Mouse (Mus musculus) neural tube, embryonic 11.5 days (tissue): ENCODE measurements around the gene Mxd4. TPM values are rescaled to one million over a fixed set of nuclear protein-coding genes. Genes with fewer than 3 reads are reported as not detected.

Experiments
- ATAC-seq: fragments of 200-750 bp; cut with Nextera tagmentation; 2 replicates; pipeline ENCODE4 v1.8.0; 2017; ENCODE audit warnings: moderate number of reproducible peaks, mild to moderate bottlenecking, moderate TSS enrichment, moderate library complexity; ENCODE audit not compliant: insufficient read depth, low FRiP score, low TSS enrichment
- DNase-seq: peaks from one replicate; pipeline ENCODE4 v3.0.0-alpha.2; 2015; ENCODE audit warnings: low spot score
- H3K27ac ChIP-seq: fragments of 300-500 bp; sonication (generic); 2 replicates; pipeline ENCODE4 v1.5.1; 2014; ENCODE audit warnings: low read depth, mild to moderate bottlenecking, low read length
- H3K27me3 ChIP-seq: fragments of 300-500 bp; sonication (generic); 2 replicates; pipeline ENCODE4 v1.6.1; 2014; ENCODE audit warnings: mild to moderate bottlenecking, low read length, mixed read lengths; ENCODE audit not compliant: control insufficient read depth, insufficient read depth
- H3K36me3 ChIP-seq: fragments of 300-500 bp; sonication (generic); 2 replicates; pipeline ENCODE4 v1.6.1; 2014; ENCODE audit warnings: mild to moderate bottlenecking, low read length, moderate library complexity, mixed read lengths; ENCODE audit not compliant: control insufficient read depth, insufficient read depth
- H3K4me1 ChIP-seq: fragments of 300-500 bp; sonication (generic); 2 replicates; pipeline ENCODE4 v1.6.1; 2014; ENCODE audit warnings: low read length, mixed read lengths; ENCODE audit not compliant: control insufficient read depth, insufficient read depth
- H3K4me2 ChIP-seq: fragments of 300-500 bp; sonication (generic); 2 replicates; pipeline ENCODE4 v1.6.1; 2014; ENCODE audit warnings: low read depth, mild to moderate bottlenecking, moderate library complexity
- H3K4me3 ChIP-seq: fragments of 300-500 bp; sonication (generic); 2 replicates; pipeline ENCODE4 v1.5.1; 2014; ENCODE audit warnings: low read depth, low read length
- H3K9ac ChIP-seq: fragments of 300-500 bp; sonication (generic); 2 replicates; pipeline ENCODE4 v1.6.1; 2014; ENCODE audit warnings: mild to moderate bottlenecking, low read length
- H3K9me3 ChIP-seq: fragments of 300-500 bp; sonication (generic); 2 replicates; pipeline ENCODE4 v1.6.1; 2016; ENCODE audit warnings: low read length; ENCODE audit not compliant: control insufficient read depth
- WGBS: fragments of 180-500 bp; shearing (Covaris S2); extraction: QIAGEN DNeasy Blood & Tissue Kit; methylation state at CpG from one replicate; pipeline ENCODE4 v1.1.7; 2014; 5-methylcytosine and 5-hydroxymethylcytosine counted together
- polyA plus RNA-seq: library from polyadenylated mRNA; unstranded; fragments of >200 nt; fragmentation: Nextera tagmentation; extraction: Ambion mirVana; gene quantifications from 2 replicates; pipeline ENCODE4 v1.2.1, GENCODE M21; 2014

The Mxd4 gene
- polyA plus RNA-seq, 1 experiment from 2014 or later, result 22.7 TPM

DNA sequence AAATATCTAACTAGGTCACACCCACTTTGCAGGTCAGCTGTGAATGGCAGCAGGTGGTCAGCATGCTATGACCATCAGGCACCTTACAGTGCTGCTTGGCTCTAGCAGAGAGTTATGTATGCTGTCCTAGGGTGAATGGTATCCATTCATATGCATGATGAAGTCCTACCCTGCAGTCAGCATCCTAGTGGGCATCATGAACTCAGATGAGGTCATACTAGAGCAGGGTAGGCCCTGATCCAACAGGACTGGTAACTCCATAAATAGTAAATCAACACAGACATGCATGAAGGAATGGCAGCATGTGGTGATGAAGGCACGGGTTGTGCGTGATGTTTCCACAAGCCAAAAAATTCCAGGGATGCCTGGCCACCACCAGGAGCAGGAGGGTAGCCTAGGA is 18.3 kb upstream of the Mxd4 start:
- Histone ChIP-seq H3K27ac (no peak overlapping the region), H3K36me3 (no peaks in the 10 kb centered on the region), H3K9ac (no peak overlapping the region), H3K4me1 (no peaks in the 10 kb centered on the region), H3K27me3 (no peaks in the 10 kb centered on the region), H3K4me3 (no peak overlapping the region), H3K9me3 (no peaks in the 10 kb centered on the region), H3K4me2 (no peak overlapping the region)
- DNase-seq, result no peak
- ATAC-seq, result no peak
- 68% methylated on average over 2 of the region's 2 CpGs for WGBS

DNA sequence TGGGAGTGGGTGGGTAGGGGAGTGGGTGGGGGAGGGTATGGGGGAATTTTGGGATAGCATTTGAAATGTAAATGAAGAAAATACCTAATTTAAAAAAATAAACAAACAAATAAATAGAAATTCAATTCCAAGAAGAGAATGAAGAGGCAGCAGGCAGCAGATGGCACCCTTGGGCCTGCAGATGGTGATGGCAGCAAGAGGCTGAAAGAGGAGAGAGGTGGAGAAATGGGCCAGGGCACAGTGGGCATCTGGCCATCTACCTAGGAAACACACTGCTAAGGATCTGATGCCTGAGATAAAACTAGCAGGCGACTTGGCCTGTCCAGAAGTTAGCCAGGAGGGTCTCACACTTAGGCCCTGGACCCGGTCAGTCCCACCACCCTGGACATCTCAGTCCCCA is 17.4 kb upstream of the Mxd4 start:
- Histone ChIP-seq H3K27me3 (no peaks in the 10 kb centered on the region), H3K4me3 (no peak overlapping the region), H3K27ac (no peak overlapping the region), H3K4me2 (no peak overlapping the region), H3K9me3 (no peaks in the 10 kb centered on the region), H3K4me1 (no peaks in the 10 kb centered on the region), H3K36me3 (no peaks in the 10 kb centered on the region), H3K9ac (no peak overlapping the region)
- DNase-seq (no peak), ATAC-seq (no peak)
- WGBS, result 85% methylated on average over 2 of the region's 2 CpGs

DNA sequence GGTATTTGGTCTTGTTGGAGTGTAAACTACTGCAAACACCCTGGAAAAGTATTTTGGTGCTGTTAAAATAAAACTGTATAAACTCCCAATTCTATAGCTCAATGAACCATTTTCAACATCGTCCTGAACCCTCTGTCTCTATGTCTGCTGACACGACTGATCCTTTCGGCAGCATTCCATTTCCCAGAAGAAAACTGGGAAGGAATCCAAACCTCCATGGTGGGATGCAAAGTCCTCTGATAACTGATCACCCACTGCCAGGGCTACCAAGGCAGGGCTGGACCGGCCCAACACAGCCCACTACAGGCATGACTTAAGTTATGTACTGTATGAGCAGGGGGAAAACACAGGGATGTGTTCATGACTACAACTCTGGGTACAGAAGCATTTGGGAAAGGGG is 14.5 kb upstream of the Mxd4 start:
- no peak for DNase-seq

GRCm38 (mm10) chr5:34201396-34201795 is 13.9 kb upstream of the Mxd4 start:
- no peaks in the 10 kb centered on the region for H3K36me3 ChIP-seq
- ATAC-seq (no peak), DNase-seq (no peak)
- H3K4me3 ChIP-seq, result no peak overlapping the region
- no peak overlapping the region for H3K4me2 ChIP-seq
- no peaks in the 10 kb centered on the region for H3K4me1 ChIP-seq
- H3K27ac ChIP-seq, result no peak overlapping the region
- no peaks in the 10 kb centered on the region for H3K9me3 ChIP-seq
- H3K9ac ChIP-seq, result no peak overlapping the region
- no peaks in the 10 kb centered on the region for H3K27me3 ChIP-seq
- WGBS, result 77% methylated on average over 2 of the region's 2 CpGs

More for the DNA sequence above, 14.5 kb upstream of the Mxd4 start:
- H3K27ac ChIP-seq, result no peak overlapping the region
- H3K9me3 ChIP-seq, result no peaks in the 10 kb centered on the region
- WGBS, result 93% methylated on average over 4 of the region's 4 CpGs
- H3K4me3 ChIP-seq, result no peak overlapping the region
- H3K36me3 ChIP-seq, result no peaks in the 10 kb centered on the region
- no peak overlapping the region for H3K4me2 ChIP-seq
- ATAC-seq, result no peak
- H3K4me1 ChIP-seq, result no peaks in the 10 kb centered on the region
- no peak overlapping the region for H3K9ac ChIP-seq
- no peaks in the 10 kb centered on the region for H3K27me3 ChIP-seq

DNA sequence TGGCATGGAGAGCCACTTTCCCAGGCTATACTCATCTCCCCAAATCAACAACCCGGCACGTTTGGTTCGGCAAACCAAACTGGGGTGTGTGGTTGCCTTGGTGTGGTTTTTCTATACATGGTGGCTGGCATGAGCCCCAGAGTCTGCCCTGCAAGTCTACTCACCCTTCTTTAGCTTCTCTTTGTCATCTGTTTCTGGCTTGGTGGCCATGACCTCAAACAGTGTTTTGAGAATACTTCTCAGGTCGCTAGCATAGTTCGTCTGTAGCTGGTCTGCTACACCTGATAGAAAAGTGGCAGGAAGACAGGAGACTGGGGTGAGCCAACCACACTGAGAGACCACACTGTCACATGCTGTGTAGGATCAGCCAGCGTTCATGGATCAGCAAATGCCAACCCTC is 11.1 kb upstream of the Mxd4 start:
- DNase-seq (no peak), ATAC-seq (no peak)
- no peaks in the 10 kb centered on the region for H3K4me1 ChIP-seq
- no peak overlapping the region for H3K4me2 ChIP-seq
- WGBS, result 90% methylated on average over 6 of the region's 6 CpGs
- no peak overlapping the region for H3K9ac ChIP-seq
- H3K36me3 ChIP-seq, result no peaks in the 10 kb centered on the region
- no peak overlapping the region for H3K27ac ChIP-seq
- no peaks in the 10 kb centered on the region for H3K9me3 ChIP-seq
- H3K27me3 ChIP-seq, result no peaks in the 10 kb centered on the region
- no peak overlapping the region for H3K4me3 ChIP-seq

GRCm38 (mm10) chr5:34197243-34197642 is 9.7 kb upstream of the Mxd4 start:
- ATAC-seq, result no peak
- 79% methylated on average over 4 of the region's 4 CpGs for WGBS
- no peak for DNase-seq

DNA sequence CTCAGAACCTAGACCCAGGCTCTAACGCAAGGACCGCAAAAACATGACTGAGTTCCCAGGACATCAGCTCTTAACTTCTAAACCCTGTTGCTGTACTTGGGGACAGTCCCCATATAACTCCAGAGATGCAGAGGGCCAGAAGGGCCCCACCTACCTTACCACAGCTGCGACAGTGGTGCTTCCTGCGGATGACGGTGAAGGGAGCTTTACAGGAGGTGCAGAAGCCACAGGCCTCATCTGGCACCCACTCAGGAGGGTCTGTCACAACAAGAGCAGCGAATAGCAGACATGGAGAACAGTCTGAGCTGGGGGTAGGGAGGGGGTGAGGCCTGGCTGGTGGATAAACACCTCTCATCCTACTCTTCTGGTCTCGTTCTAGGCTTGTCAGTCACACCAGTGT is 8.9 kb upstream of the Mxd4 start:
- no peak for ATAC-seq
- no peaks in the 10 kb centered on the region for H3K9me3 ChIP-seq
- DNase-seq, result no peak
- 80% methylated on average over 7 of the region's 7 CpGs for WGBS
- no peak overlapping the region for H3K4me2 ChIP-seq
- no peak overlapping the region for H3K27ac ChIP-seq
- H3K9ac ChIP-seq, result no peak overlapping the region
- H3K36me3 ChIP-seq, result no peaks in the 10 kb centered on the region
- no peaks in the 10 kb centered on the region for H3K4me1 ChIP-seq
- H3K27me3 ChIP-seq, result no peaks in the 10 kb centered on the region
- H3K4me3 ChIP-seq, result no peak overlapping the region

More at GRCm38 (mm10) chr5:34197243-34197642, 9.7 kb upstream of the Mxd4 start:
- no peak overlapping the region for H3K9ac ChIP-seq
- H3K9me3 ChIP-seq, result no peaks in the 10 kb centered on the region
- no peak overlapping the region for H3K4me3 ChIP-seq
- no peak overlapping the region for H3K4me2 ChIP-seq
- H3K4me1 ChIP-seq, result no peaks in the 10 kb centered on the region
- H3K27me3 ChIP-seq, result no peaks in the 10 kb centered on the region
- no peak overlapping the region for H3K27ac ChIP-seq
- H3K36me3 ChIP-seq, result no peaks in the 10 kb centered on the region

GRCm38 (mm10) chr5:34195786-34196185 is 8.3 kb upstream of the Mxd4 start:
- ATAC-seq, result no peak
- no peaks in the 10 kb centered on the region for H3K4me1 ChIP-seq
- H3K36me3 ChIP-seq, result no peaks in the 10 kb centered on the region
- H3K27ac ChIP-seq, result no peak overlapping the region
- DNase-seq, result no peak
- H3K27me3 ChIP-seq, result no peaks in the 10 kb centered on the region
- no peak overlapping the region for H3K4me2 ChIP-seq
- no peak overlapping the region for H3K4me3 ChIP-seq
- 91% methylated on average over 12 of the region's 12 CpGs for WGBS
- H3K9me3 ChIP-seq, result no peaks in the 10 kb centered on the region
- H3K9ac ChIP-seq, result no peak overlapping the region

- H3K27ac ChIP-seq, result no peak overlapping the region
- H3K36me3 ChIP-seq, result no peaks in the 10 kb centered on the region
- no peak overlapping the region for H3K4me3 ChIP-seq
- DNase-seq (no peak), ATAC-seq (no peak)
- 85% methylated on average over 6 of the region's 6 CpGs for WGBS
- no peaks in the 10 kb centered on the region for H3K9me3 ChIP-seq
- no peaks in the 10 kb centered on the region for H3K27me3 ChIP-seq
- H3K4me2 ChIP-seq, result no peak overlapping the region
- H3K4me1 ChIP-seq, result no peaks in the 10 kb centered on the region
- no peak overlapping the region for H3K9ac ChIP-seq
Measured at GRCm38 (mm10) chr5:34194975-34195662, 7.6 kb upstream of the Mxd4 start.
